Mouse (Mus musculus) CH12.LX (cell line): ENCODE measurements around the gene Sstr5. TPM values are rescaled to one million over a fixed set of nuclear protein-coding genes. Genes with fewer than 3 reads are reported as not detected.
A peak's percentile ranks its signal among the peaks of the same experiment; 100 is the strongest.

Source experiments
- DNase-seq: peaks from one replicate; pipeline ENCODE4 v3.0.0-alpha.2; 2013; ENCODE audit errors: extremely low read depth
- H3K27ac ChIP-seq: 2 replicates; pipeline ENCODE4 v1.5.1; 2012; ENCODE audit warnings: low read depth, mild to moderate bottlenecking, control low read depth, moderate library complexity; ENCODE audit not compliant: insufficient read depth
- H3K27me3 ChIP-seq: replicated peaks from 2 replicates; pipeline ENCODE3; 2012; ENCODE audit warnings: inconsistent platforms
- H3K36me3 ChIP-seq, 2 experiments: replicated peaks in 1 of 2; 2 replicates each; pipeline versions ENCODE3 to v1.6.1; 2012; ENCODE audit warnings: inconsistent platforms in 1 of 2, low read length in 1 of 2, mild to moderate bottlenecking in 1 of 2, mixed read lengths in 1 of 2, moderate library complexity in 1 of 2; ENCODE audit not compliant: control insufficient read depth in 1 of 2, insufficient read depth in 1 of 2
- H3K4me1 ChIP-seq, 2 experiments: 2 replicates each; pipeline ENCODE4 v1.6.1; 2012; ENCODE audit warnings: inconsistent platforms in 1 of 2, moderate library complexity in 1 of 2; ENCODE audit not compliant: insufficient read depth in 2 of 2, control insufficient read depth in 1 of 2
- H3K4me2 ChIP-seq: 2 replicates; pipeline ENCODE4 v1.6.1; 2012; ENCODE audit warnings: low read depth, mild to moderate bottlenecking, control low read depth; ENCODE audit not compliant: poor library complexity, insufficient read depth, severe bottlenecking
- H3K4me3 ChIP-seq, 3 experiments: fragments of 150-350 bp in 1 of 3; sonication (generic) in 1 of 3; replicated peaks in 1 of 3; 2 replicates each; pipeline versions ENCODE3 to v1.5.1; 2011 to 2012; ENCODE audit warnings: low read depth in 2 of 3, low read length in 2 of 3, mild to moderate bottlenecking in 2 of 3, moderate library complexity in 2 of 3, control low read depth in 1 of 3, improper control_type of control experiment in 1 of 3, inconsistent platforms in 1 of 3, mixed read lengths in 1 of 3; ENCODE audit not compliant: poor library complexity in 1 of 3
- H3K79me2 ChIP-seq: replicated peaks from 2 replicates; pipeline ENCODE4 v1.6.1; 2012; ENCODE audit warnings: mild to moderate bottlenecking, moderate library complexity; ENCODE audit not compliant: control insufficient read depth, poor library complexity, insufficient read depth, severe bottlenecking; ENCODE audit errors: extremely low read depth
- H3K9ac ChIP-seq: 2 replicates; pipeline ENCODE4 v1.6.1; 2012; ENCODE audit warnings: low read depth, mild to moderate bottlenecking, control low read depth, moderate library complexity; ENCODE audit not compliant: insufficient read depth
- H3K9me3 ChIP-seq: replicated peaks from 2 replicates; pipeline ENCODE3; 2012; ENCODE audit warnings: low read length, inconsistent platforms, mixed read lengths
- BHLHE40 ChIP-seq: IDR thresholded peaks from 2 replicates; pipeline ENCODE4 v1.6.1; 2011; ENCODE audit warnings: mild to moderate bottlenecking, low read depth, low read length, improper control_type of control experiment
- CHD2 ChIP-seq: IDR thresholded peaks from 2 replicates; pipeline ENCODE4 v1.6.1; 2011; ENCODE audit warnings: low read length, improper control_type of control experiment
- CTCF ChIP-seq, 2 experiments: IDR thresholded peaks in 1 of 2; conservative IDR thresholded peaks in 1 of 2; 2 replicates each; pipeline ENCODE4 v1.5.1; 2011 to 2012; ENCODE audit warnings: low read depth in 2 of 2, low read length in 2 of 2, improper control_type of control experiment in 1 of 2, inconsistent platforms in 1 of 2, mild to moderate bottlenecking in 1 of 2, moderate library complexity in 1 of 2
- E2F4 ChIP-seq: IDR thresholded peaks from 2 replicates; pipeline ENCODE4 v1.6.1; 2011; ENCODE audit warnings: low read depth, low read length, improper control_type of control experiment; ENCODE audit not compliant: insufficient replicate concordance
- EP300 ChIP-seq: IDR thresholded peaks from 2 replicates; pipeline ENCODE4 v1.6.1; 2011; ENCODE audit warnings: low read length, improper control_type of control experiment
- ETS1 ChIP-seq: conservative IDR thresholded peaks from 2 replicates; pipeline ENCODE4 v1.6.1; 2012; ENCODE audit warnings: low read depth, mild to moderate bottlenecking, inconsistent platforms, low read length, improper control_type of control experiment, moderate library complexity
- IRF4 ChIP-seq: IDR thresholded peaks from 2 replicates; pipeline ENCODE4 v1.6.1; 2014; ENCODE audit warnings: low read depth, mild to moderate bottlenecking, inconsistent platforms, low read length, improper control_type of control experiment
- MAFK ChIP-seq: IDR thresholded peaks from 2 replicates; pipeline ENCODE4 v1.6.1; 2011; ENCODE audit warnings: low read length, improper control_type of control experiment; ENCODE audit not compliant: insufficient replicate concordance
- MEF2A ChIP-seq: IDR thresholded peaks from 2 replicates; pipeline ENCODE4 v1.6.1; 2014; ENCODE audit warnings: low read depth, mild to moderate bottlenecking, inconsistent platforms, low read length, improper control_type of control experiment, borderline replicate concordance
- MXI1 ChIP-seq: IDR thresholded peaks from 2 replicates; pipeline ENCODE4 v1.6.1; 2011; ENCODE audit warnings: mild to moderate bottlenecking, low read depth, low read length, improper control_type of control experiment
- MYC ChIP-seq: IDR thresholded peaks from 2 replicates; pipeline ENCODE4 v1.6.1; 2011; ENCODE audit warnings: low read depth, mild to moderate bottlenecking, improper control_type of control experiment, low read length
- NELFE ChIP-seq: IDR thresholded peaks from 2 replicates; pipeline ENCODE4 v1.6.1; 2011; ENCODE audit warnings: low read depth, low read length, improper control_type of control experiment
- NRF1 ChIP-seq: IDR thresholded peaks from 2 replicates; pipeline ENCODE4 v1.6.1; 2014; ENCODE audit warnings: low read depth, mild to moderate bottlenecking, inconsistent platforms, low read length, improper control_type of control experiment, moderate library complexity
- POLR2A ChIP-seq: IDR thresholded peaks from 2 replicates; pipeline ENCODE4 v1.6.1; 2011; ENCODE audit warnings: low read depth, mild to moderate bottlenecking, improper control_type of control experiment, low read length
- POLR2AphosphoS2 ChIP-seq: IDR thresholded peaks from 2 replicates; pipeline ENCODE4 v1.6.1; 2011; ENCODE audit warnings: low read depth, low read length, improper control_type of control experiment
- RAD21 ChIP-seq: IDR thresholded peaks from 2 replicates; pipeline ENCODE4 v1.6.1; 2011; ENCODE audit warnings: low read depth, mild to moderate bottlenecking, low read length, improper control_type of control experiment, moderate library complexity
- SMC3 ChIP-seq: IDR thresholded peaks from 2 replicates; pipeline ENCODE4 v1.6.1; 2011; ENCODE audit warnings: low read depth, low read length, improper control_type of control experiment
- UBTF ChIP-seq: IDR thresholded peaks from 2 replicates; pipeline ENCODE4 v1.6.1; 2012; ENCODE audit warnings: low read depth, mild to moderate bottlenecking, inconsistent platforms, low read length, improper control_type of control experiment, moderate library complexity
- USF1 ChIP-seq: IDR thresholded peaks from 2 replicates; pipeline ENCODE4 v1.6.1; 2014; ENCODE audit warnings: low read depth, mild to moderate bottlenecking, inconsistent platforms, low read length, improper control_type of control experiment
- ZC3H11A ChIP-seq: IDR thresholded peaks from 2 replicates; pipeline ENCODE4 v1.6.1; 2012; ENCODE audit warnings: low read depth, mild to moderate bottlenecking, inconsistent platforms, low read length, improper control_type of control experiment
- ZNF384 ChIP-seq: IDR thresholded peaks from 2 replicates; pipeline ENCODE4 v1.6.1; 2012; ENCODE audit warnings: low read depth, low read length, improper control_type of control experiment, inconsistent platforms
- dilution Hi-C: fragments of 300-500 bp; cut with MboI; formaldehyde crosslinking; loops from 2 replicates; pipeline ENCODE4 v1.14.3; 2020; ENCODE audit warnings: low sequenced_read_pairs; ENCODE audit not compliant: extremely low pct_unique_long_range_greater_than_20kb, extremely low pct_ligation_motif_present
- in situ Hi-C: fragments of 300-500 bp; cut with MboI; formaldehyde crosslinking; loops from 3 replicates; pipeline ENCODE4 v1.14.3; 2019; ENCODE audit warnings: low sequenced_read_pairs, low pct_ligation_motif_present, low pct_unique_long_range_greater_than_20kb, mixed read lengths
- polyA plus RNA-seq: library from polyadenylated mRNA; unstranded; fragments of >175 nt; gene quantifications from 2 replicates; pipeline ENCODE4 v1.2.1, GENCODE M21; 2012; ENCODE audit warnings: low read depth; ENCODE audit not compliant: insufficient read length
- total RNA-seq, 2 experiments: library from RNA; depleted of rRNA; stranded (reverse); fragments of 300-350 nt in 1 of 2; fragments of >200 nt in 1 of 2; gene quantifications; 2 replicates each; pipeline ENCODE4 v1.2.3; 2012 to 2014

Sstr5 gene
- total and polyA plus RNA-seq, 3 experiments: 0.35 to 1.9 (median 0.38) TPM

DNA sequence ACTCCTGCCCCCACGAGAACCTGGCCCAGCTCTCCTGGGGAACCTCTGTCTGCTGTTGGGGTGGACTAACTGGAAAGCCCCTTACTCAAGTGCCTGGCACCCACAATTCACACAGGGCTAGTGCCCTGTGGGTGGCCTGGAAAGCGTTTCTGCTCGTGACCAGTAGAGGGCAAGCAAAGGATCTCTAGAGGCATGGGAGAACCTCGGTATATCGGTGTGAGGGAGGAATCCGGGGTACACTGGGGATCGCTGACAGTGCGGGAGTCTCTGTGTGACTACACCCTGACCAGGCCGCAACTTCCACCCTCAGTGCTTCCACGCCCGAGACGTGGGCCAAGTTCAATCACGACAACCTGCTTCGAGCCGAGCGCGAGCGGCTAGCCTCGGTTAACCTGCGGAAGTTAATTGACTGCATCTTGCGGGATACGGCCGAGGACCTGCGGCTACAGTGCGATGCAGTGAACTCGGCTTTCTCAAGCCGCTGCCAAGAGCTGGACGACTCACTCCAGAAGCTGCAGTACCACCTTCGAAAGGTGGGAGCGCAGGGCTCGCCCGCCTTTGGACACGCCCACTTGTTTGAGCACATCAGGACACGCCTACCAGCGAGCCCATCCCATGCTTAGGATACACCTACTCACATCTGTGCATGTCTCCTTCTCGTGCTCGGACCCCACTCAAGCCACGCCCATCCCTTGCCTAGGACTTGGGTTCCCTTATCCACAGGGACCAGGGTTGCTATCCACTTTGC lies 22.6 kb downstream of the Sstr5 start:
- Histone ChIP-seq H3K4me2 (peak overlapping the region; percentile 51), H3K4me1 (peaks cover 0 to 9% of the 10 kb centered on the region in 2 experiments; a peak in 2 of 4 replicates), H3K9ac (no peak overlapping the region), H3K4me3 (peak overlapping the region in 2 of 3 experiments; percentile 20 to 47), H3K27ac (no peak overlapping the region), H3K79me2 (no peaks in the 10 kb centered on the region), H3K27me3 (peaks cover 86% of the 10 kb centered on the region), H3K9me3 (no peaks in the 10 kb centered on the region), H3K36me3 (no peaks in the 10 kb centered on the region)
- peak; percentile 82 for DNase-seq
- dilution Hi-C loops: no loop called here
- in situ Hi-C loops: loop anchor here (5.0 kb wide), 2 partner anchors 72 to 223 kb away; no protein-coding TSS in a partner anchor
- TF ChIP-seq CTCF (conservative IDR thresholded peaks at IDR 0.05 in 1 of 2, IDR thresholded peaks at IDR 0.05 in 1 of 2; ENCODE audit: low read depth in 2 of 2, low read length in 2 of 2) (peak; percentile 19 to 58; a peak in 3 of 4 replicates), ZNF384 (no peak), UBTF (no peak), SMC3 (peak; percentile 36), MXI1 (no peak), RAD21 (peak; percentile 7), ZC3H11A (no peak)

DNA sequence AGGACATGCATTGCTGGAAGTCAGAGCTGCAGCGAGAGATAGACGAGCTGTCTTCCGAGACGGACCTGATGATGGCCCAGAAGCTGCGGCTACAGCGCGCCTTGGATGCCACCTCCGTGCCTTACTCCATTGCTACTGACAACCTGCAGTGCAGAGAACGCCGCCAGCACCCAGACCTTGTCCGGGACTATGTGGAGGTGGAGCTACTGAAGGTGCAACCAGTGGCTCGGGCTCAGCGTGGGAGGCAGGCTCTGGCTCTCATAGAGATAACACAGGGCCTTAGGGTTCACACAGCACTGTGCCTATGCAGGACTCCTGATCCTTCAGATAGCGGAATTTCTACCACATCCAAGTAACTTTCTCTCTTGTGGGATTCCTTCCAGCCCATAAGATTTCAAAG lies 25.0 kb downstream of the Sstr5 start:
- Histone ChIP-seq H3K4me3 (no peak overlapping the region), H3K27ac (no peak overlapping the region), H3K36me3 (no peaks in the 10 kb centered on the region), H3K9ac (no peak overlapping the region)
- dilution Hi-C loops: no loop called here
- no peak for TF ChIP-seq ETS1
- no peak for TF ChIP-seq IRF4
- no peak for TF ChIP-seq POLR2AphosphoS2
- TF ChIP-seq E2F4: no peak
- no peak for TF ChIP-seq BHLHE40
- TF ChIP-seq USF1: no peak
- TF ChIP-seq NRF1: no peak
- no peak for TF ChIP-seq MYC
- no peak for TF ChIP-seq ZNF384
- no peak for TF ChIP-seq NELFE
- no peak for TF ChIP-seq EP300
- TF ChIP-seq MEF2A: no peak
- TF ChIP-seq CHD2: no peak
- no peak for TF ChIP-seq SMC3
- TF ChIP-seq ZC3H11A: no peak
- TF ChIP-seq MAFK: no peak
- TF ChIP-seq POLR2A: no peak
- no peak for TF ChIP-seq UBTF
- TF ChIP-seq, all 38 proteins: peak for 0
- DNase-seq: no peak
- Histone ChIP-seq H3K27me3 (peaks cover 87% of the 10 kb centered on the region), H3K79me2 (no peaks in the 10 kb centered on the region), H3K9me3 (no peaks in the 10 kb centered on the region), H3K4me1 (peaks cover 0 to 9% of the 10 kb centered on the region in 2 experiments; a peak in 2 of 4 replicates), H3K4me2 (no peak overlapping the region)
- in situ Hi-C loops: loop anchor here (5.0 kb wide), 1 partner anchor 70 kb away; no protein-coding TSS in a partner anchor
